41 mouse cellular contexts compared by ENCODE assay signal in the genomic region with DNA sequence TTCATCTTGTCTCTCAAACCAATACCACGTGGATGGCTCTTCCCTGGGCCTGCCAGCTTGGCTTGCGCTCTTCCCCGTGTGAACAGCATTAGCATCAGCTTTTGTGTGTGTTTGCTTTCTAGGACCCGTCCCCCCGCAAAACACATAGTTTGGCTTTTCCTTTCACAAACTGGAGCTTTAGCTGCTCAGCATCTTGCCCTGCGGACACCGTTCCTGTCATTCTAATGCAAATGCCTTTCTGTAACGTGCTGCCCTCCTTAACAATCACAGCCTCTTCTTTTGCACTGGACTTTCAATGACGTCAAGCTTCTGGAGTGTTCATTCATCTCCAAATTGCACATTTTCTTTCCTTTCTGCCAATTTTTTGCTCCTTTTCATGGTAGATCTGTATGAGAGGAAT. TPM values are rescaled to one million over a fixed set of nuclear protein-coding genes. Genes with fewer than 3 reads are reported as not detected.
A peak's percentile ranks its signal among the peaks of the same experiment; 100 is the strongest.
DNase-seq lines count a peak whose midpoint lies in the region; ATAC-seq and TF ChIP-seq lines count a peak whose summit lies in the region.
"Had no signal": no experiment of that assay in that cellular context is flagged by ENCODE, and none has a peak within 500 bp of the region (broad histone marks: within the 10 kb centered on the region; RNA-seq: fewer than 3 reads in every experiment).

No protein-coding gene starts in this region.

- H3K27ac ChIP-seq in forebrain, embryonic 10.5 days: peak overlapping the region; percentile 79
- no peak overlapping the region for H3K27ac ChIP-seq in forebrain, embryonic 15.5 days (replicated peaks)
- H3K27ac ChIP-seq in midbrain, embryonic 10.5 days (replicated peaks): peak overlapping the region; percentile 70
- no peak overlapping the region for H3K27ac ChIP-seq in midbrain, postnatal 0 days (ENCODE audit: low read depth, low read length)
- no peak overlapping the region for H3K27ac ChIP-seq in forebrain, embryonic 13.5 days
- H3K27ac ChIP-seq: hindbrain, embryonic 14.5 days; kidney, embryonic 15.5 days; layer of hippocampus, adult 2 months; left cerebral cortex, adult 2 months; limb, embryonic 15.5 days; liver, embryonic 14.5 days; neural tube, embryonic 13.5 days; stomach, postnatal 0 days had no signal

- H3K9me3 ChIP-seq in forebrain, embryonic 10.5 days: no peaks in the 10 kb centered on the region; the same call in 1 of the 2 replicates
- H3K9me3 ChIP-seq in forebrain, embryonic 15.5 days: no peaks in the 10 kb centered on the region
- H3K9me3 ChIP-seq in midbrain, embryonic 10.5 days (replicated peaks): no peaks in the 10 kb centered on the region; the same call in 1 of the 2 replicates
- H3K9me3 ChIP-seq in midbrain, postnatal 0 days (ENCODE audit: low read length): no peaks in the 10 kb centered on the region
- H3K9me3 ChIP-seq in forebrain, embryonic 13.5 days (replicated peaks): peaks cover 6% of the 10 kb centered on the region; the same call in 1 of the 2 replicates
- H3K9me3 ChIP-seq: G1E; kidney, embryonic 15.5 days; limb, embryonic 15.5 days had no signal

- intact Hi-C loops in heart, postnatal 25 days (cut with DNase I): no loop called here

- H3K4me3 ChIP-seq in forebrain, embryonic 10.5 days: no peak overlapping the region
- no peak overlapping the region for H3K4me3 ChIP-seq in forebrain, embryonic 15.5 days
- H3K4me3 ChIP-seq in midbrain, embryonic 10.5 days: no peak overlapping the region
- no peak overlapping the region for H3K4me3 ChIP-seq in midbrain, postnatal 0 days (ENCODE audit: low read depth, low read length)
- H3K4me3 ChIP-seq in forebrain, embryonic 13.5 days: no peak overlapping the region
- H3K4me3 ChIP-seq: kidney, embryonic 15.5 days; layer of hippocampus, adult 2 months; left cerebral cortex, adult 2 months; limb, embryonic 15.5 days; neural tube, embryonic 13.5 days had no signal

- H3K4me2 ChIP-seq in forebrain, embryonic 15.5 days (replicated peaks): no peak overlapping the region
- no peak overlapping the region for H3K4me2 ChIP-seq in midbrain, postnatal 0 days (ENCODE audit: low read depth, low read length, poor library complexity, severe bottlenecking)
- no peak overlapping the region for H3K4me2 ChIP-seq in forebrain, embryonic 13.5 days
- H3K4me2 ChIP-seq: hindbrain, embryonic 14.5 days; kidney, embryonic 15.5 days; limb, embryonic 15.5 days; lung, embryonic 14.5 days; neural tube, embryonic 13.5 days had no signal

- peaks cover 21% of the 10 kb centered on the region for H3K4me1 ChIP-seq in forebrain, embryonic 10.5 days
- 0 out of 2 replicates have a peak, but pooled peaks cover 5% of the 10 kb centered on the region for H3K4me1 ChIP-seq in forebrain, embryonic 15.5 days
- H3K4me1 ChIP-seq in midbrain, embryonic 10.5 days: peaks cover 11% of the 10 kb centered on the region
- H3K4me1 ChIP-seq in midbrain, postnatal 0 days (ENCODE audit: insufficient read depth, low read length): no peaks in the 10 kb centered on the region
- H3K4me1 ChIP-seq in forebrain, embryonic 13.5 days: no peaks in the 10 kb centered on the region

- DNase-seq in forebrain, embryonic 10.5 days (ENCODE audit: extremely low spot score, low spot score): no peak
- DNase-seq in midbrain, embryonic 10.5 days (ENCODE audit: low spot score): no peak
- no peak for DNase-seq in midbrain, postnatal 0 days (ENCODE audit: low spot score)
- no peak for DNase-seq in thymus, postnatal 36 days
- DNase-seq in kidney, postnatal 36 days: no peak
- DNase-seq in heart, postnatal 25 days (ENCODE audit: low spot score): no peak
- DNase-seq: adrenal gland, postnatal 36 days; cerebellum, adult 2 months; cerebellum, postnatal 14 days; heart, postnatal 36 days; kidney, adult 11 months; kidney, postnatal 25 days; lung, embryonic 14.5 days; lung, postnatal 14 days; right cerebral cortex, postnatal 4 days; thymus, adult 18-20 months; thymus, postnatal 25 days had no signal

- no peak overlapping the region for H3K9ac ChIP-seq in forebrain, embryonic 15.5 days (replicated peaks)
- no peak overlapping the region for H3K9ac ChIP-seq in midbrain, postnatal 0 days (replicated peaks; ENCODE audit: low read length, poor library complexity, severe bottlenecking)
- no peak overlapping the region for H3K9ac ChIP-seq in forebrain, embryonic 13.5 days
- H3K9ac ChIP-seq: hindbrain, embryonic 14.5 days; kidney, embryonic 15.5 days; limb, embryonic 15.5 days; liver, embryonic 14.5 days; lung, embryonic 14.5 days; neural tube, embryonic 13.5 days had no signal

- WGBS in forebrain, embryonic 10.5 days: 65% methylated on average over 9 of the region's 9 CpGs
- 16% methylated on average over 9 of the region's 9 CpGs for WGBS in forebrain, embryonic 15.5 days
- 49% methylated on average over 9 of the region's 9 CpGs for WGBS in midbrain, embryonic 10.5 days
- WGBS in midbrain, postnatal 0 days: 37% methylated on average over 9 of the region's 9 CpGs
- WGBS in forebrain, embryonic 13.5 days: 20% methylated on average over 9 of the region's 9 CpGs

- no peak for TF ChIP-seq CTCF in midbrain, postnatal 0 days (IDR thresholded peaks at IDR 0.05)

- ATAC-seq in forebrain, embryonic 15.5 days (replicated peaks): no peak; the same call in 1 of the 2 replicates
- no peak for ATAC-seq in midbrain, postnatal 0 days (ENCODE audit: low FRiP score)
- 0 out of 2 replicates have a peak, but pooled peaks have one; percentile 24 for ATAC-seq in forebrain, embryonic 13.5 days
- ATAC-seq: inflammation-experienced regulatory T-cells, adult 6 months had no signal

- no peaks in the 10 kb centered on the region for H3K36me3 ChIP-seq in forebrain, embryonic 10.5 days (replicated peaks)
- H3K36me3 ChIP-seq in forebrain, embryonic 15.5 days: no peaks in the 10 kb centered on the region
- H3K36me3 ChIP-seq in midbrain, embryonic 10.5 days: no peaks in the 10 kb centered on the region
- no peaks in the 10 kb centered on the region for H3K36me3 ChIP-seq in midbrain, postnatal 0 days (ENCODE audit: insufficient read depth, low read length)
- no peaks in the 10 kb centered on the region for H3K36me3 ChIP-seq in forebrain, embryonic 13.5 days (ENCODE audit: poor library complexity, severe bottlenecking)
- H3K36me3 ChIP-seq: G1E; kidney, embryonic 15.5 days; limb, embryonic 15.5 days; neural tube, embryonic 13.5 days had no signal

- H3K27me3 ChIP-seq in forebrain, embryonic 10.5 days (ENCODE audit: poor library complexity, severe bottlenecking): no peaks in the 10 kb centered on the region
- no peaks in the 10 kb centered on the region for H3K27me3 ChIP-seq in forebrain, embryonic 15.5 days
- H3K27me3 ChIP-seq in midbrain, embryonic 10.5 days (ENCODE audit: low read depth, poor library complexity, severe bottlenecking): no peaks in the 10 kb centered on the region
- H3K27me3 ChIP-seq in midbrain, postnatal 0 days (ENCODE audit: insufficient read depth, low read length): no peaks in the 10 kb centered on the region
- no peaks in the 10 kb centered on the region for H3K27me3 ChIP-seq in forebrain, embryonic 13.5 days
- H3K27me3 ChIP-seq: CH12.LX; kidney, embryonic 15.5 days; limb, embryonic 15.5 days; neural tube, embryonic 13.5 days had no signal

RNA-seq across cellular contexts. Expression of a gene that starts 24.0 kb away (rescaled TPM):
- not detected in 2 replicates for polyA plus RNA-seq in forebrain, embryonic 10.5 days (2016; fragmentation: Nextera tagmentation; extraction: Ambion mirVana)
- not detected in 2 replicates for polyA plus RNA-seq in forebrain, embryonic 15.5 days (2015; fragmentation: Nextera tagmentation; extraction: Ambion mirVana)
- not detected in 2 replicates for polyA plus RNA-seq in midbrain, embryonic 10.5 days (2016; fragmentation: Nextera tagmentation; extraction: Ambion mirVana)
- not detected in 2 replicates for total RNA-seq in midbrain, postnatal 0 days (2014; rRNA removed)
- not detected in 2 replicates for polyA plus RNA-seq in midbrain, postnatal 0 days (2015; fragmentation: Nextera tagmentation; extraction: Ambion mirVana)
- not detected in 2 replicates for polyA plus RNA-seq in forebrain, embryonic 13.5 days (2015; fragmentation: Nextera tagmentation; extraction: Ambion mirVana)
- total RNA-seq in heart, postnatal 25 days (2021): not detected
- total RNA-seq: adrenal gland, adult 18-20 months; adrenal gland, postnatal 36 days; CH12.LX; G1E; gastrocnemius, adult 8-10 months; gastrocnemius, postnatal 4 days; heart, adult 8-10 months; heart, postnatal 36 days; layer of hippocampus, adult 2 months; layer of hippocampus, postnatal 14 days; left cerebral cortex, adult 2 months; left cerebral cortex, postnatal 25 days had no signal
- polyA plus RNA-seq: C2C12; cerebellum, adult 2 months; cortical plate, adult 2 months; embryonic facial prominence, embryonic 11.5 days; G1E; heart, embryonic 14.5 days; hindbrain, embryonic 14.5 days; inflammation-experienced regulatory T-cells, adult 6 months; kidney, embryonic 15.5 days; limb, embryonic 15.5 days; liver, embryonic 14.5 days; lung, embryonic 14.5 days; neural tube, embryonic 13.5 days; spleen, adult 2 months; stomach, postnatal 0 days had no signal

Comparison
In these comparisons a context has a peak if more than half of its experiments do, and no peak if none do; other contexts are left out.
1. H3K27ac ChIP-seq: peak in forebrain, embryonic 10.5 days (single experiment) and midbrain, embryonic 10.5 days (single experiment); none in forebrain, embryonic 15.5 days (single experiment), midbrain, postnatal 0 days (single experiment) and forebrain, embryonic 13.5 days (single experiment).